ENCODE assay signal across 7 mouse cellular contexts in genomic region chr14:31207070-31207830, GRCm38 (mm10). TPM values are rescaled to one million over a fixed set of nuclear protein-coding genes. Genes with fewer than 3 reads are reported as not detected.
A peak's percentile ranks its signal among the peaks of the same experiment; 100 is the strongest.
DNase-seq lines count a peak whose midpoint lies in the region; ATAC-seq and TF ChIP-seq lines count a peak whose summit lies in the region.

No protein-coding gene starts in this region.

- peaks cover 29% of the 10 kb centered on the region for H3K79me2 ChIP-seq in CH12.LX (replicated peaks; ENCODE audit: control insufficient read depth, extremely low read depth, insufficient read depth, poor library complexity, severe bottlenecking)
- peaks cover 19% of the 10 kb centered on the region for H3K79me2 ChIP-seq in MEL (ENCODE audit: control insufficient read depth, insufficient read depth, low read length, poor library complexity)

- H3K27ac ChIP-seq in CH12.LX (ENCODE audit: insufficient read depth, low read depth) (no peak overlapping the region), MEL (ENCODE audit: control insufficient read depth, low read depth, low read length) (no peak overlapping the region)
- H3K27ac ChIP-seq in embryonic facial prominence, embryonic 13.5 days = 0 out of 2 replicates have a peak overlapping the region, but pooled peaks have one; percentile 91
- H3K27ac ChIP-seq in hindbrain, postnatal 0 days = peak overlapping the region; percentile 85

- ATAC-seq in embryonic facial prominence, embryonic 13.5 days (ENCODE audit: insufficient number of reproducible peaks, insufficient read depth, low FRiP score, low TSS enrichment, low read depth) = 0 out of 2 replicates have a peak, but pooled peaks have one; percentile 0
- peak; percentile 33 for ATAC-seq in hindbrain, postnatal 0 days
- ATAC-seq in megakaryocyte-erythroid progenitor cell, adult 5-6 weeks (replicated peaks; ENCODE audit: low FRiP score, low TSS enrichment, poor library complexity, severe bottlenecking) = peak; percentile 58

- TF ChIP-seq EP300 in CH12.LX (IDR thresholded peaks at IDR 0.05; ENCODE audit: low read length) (no peak), MEL (IDR thresholded peaks at IDR 0.05; ENCODE audit: low read depth in 1 of 2, low read length in 2 of 2) (no peak)

- H3K36me3 ChIP-seq in CH12.LX (replicated peaks in 1 of 2; ENCODE audit: control insufficient read depth in 1 of 2, insufficient read depth in 1 of 2, low read length in 1 of 2) (peaks cover 16 to 26% of the 10 kb centered on the region in 2 experiments), MEL (ENCODE audit: control insufficient read depth in 1 of 2, insufficient read depth in 2 of 2, low read length in 2 of 2) (peaks cover 3 to 14% of the 10 kb centered on the region in 2 experiments; a peak in 3 of 4 replicates)
- H3K36me3 ChIP-seq in embryonic facial prominence, embryonic 13.5 days = peaks cover 26% of the 10 kb centered on the region
- peaks cover 15% of the 10 kb centered on the region; the same call in 1 of the 2 replicates for H3K36me3 ChIP-seq in hindbrain, postnatal 0 days (ENCODE audit: insufficient read depth, low read length)

- H3K9me3 ChIP-seq in CH12.LX (replicated peaks; ENCODE audit: low read length) (no peaks in the 10 kb centered on the region), MEL (replicated peaks; ENCODE audit: insufficient read depth, low read length) (no peaks in the 10 kb centered on the region)
- no peaks in the 10 kb centered on the region for H3K9me3 ChIP-seq in embryonic facial prominence, embryonic 13.5 days
- H3K9me3 ChIP-seq in hindbrain, postnatal 0 days (ENCODE audit: low read length) = no peaks in the 10 kb centered on the region

- H3K4me1 ChIP-seq in CH12.LX (ENCODE audit: control insufficient read depth in 1 of 2, insufficient read depth in 2 of 2) (peaks cover 5 to 24% of the 10 kb centered on the region in 2 experiments; a peak in 3 of 4 replicates), MEL (ENCODE audit: control insufficient read depth in 1 of 2, insufficient read depth in 2 of 2, low read length in 2 of 2) (peaks cover 3 to 11% of the 10 kb centered on the region in 2 experiments; a peak in 3 of 4 replicates)
- peaks cover 25% of the 10 kb centered on the region for H3K4me1 ChIP-seq in embryonic facial prominence, embryonic 13.5 days
- H3K4me1 ChIP-seq in hindbrain, postnatal 0 days (ENCODE audit: insufficient read depth, low read length) = peaks cover 12% of the 10 kb centered on the region; the same call in 1 of the 2 replicates

- H3K4me2 ChIP-seq in CH12.LX (ENCODE audit: insufficient read depth, low read depth, poor library complexity, severe bottlenecking) = peak overlapping the region; percentile 57
- H3K4me2 ChIP-seq in embryonic facial prominence, embryonic 13.5 days = peak overlapping the region; percentile 89
- peak overlapping the region; percentile 89 for H3K4me2 ChIP-seq in hindbrain, postnatal 0 days (ENCODE audit: low read depth, low read length)

- TF ChIP-seq POLR2A in CH12.LX (IDR thresholded peaks at IDR 0.05; ENCODE audit: low read depth, low read length) (no peak), MEL (IDR thresholded peaks at IDR 0.05; ENCODE audit: control insufficient read depth in 1 of 2, insufficient read depth in 1 of 2, low read depth in 1 of 2, low read length in 2 of 2, poor library complexity in 1 of 2) (no peak)

- peaks cover 12% of the 10 kb centered on the region for H3K27me3 ChIP-seq in CH12.LX (replicated peaks)
- no peaks in the 10 kb centered on the region for H3K27me3 ChIP-seq in MEL (ENCODE audit: control insufficient read depth in 1 of 2, insufficient read depth in 2 of 2, low read length in 2 of 2)
- H3K27me3 ChIP-seq in embryonic facial prominence, embryonic 13.5 days = no peaks in the 10 kb centered on the region
- H3K27me3 ChIP-seq in hindbrain, postnatal 0 days (ENCODE audit: insufficient read depth, low read length) = no peaks in the 10 kb centered on the region

- H3K4me3 ChIP-seq in CH12.LX (replicated peaks in 1 of 3; ENCODE audit: low read depth in 2 of 3, low read length in 2 of 3, poor library complexity in 1 of 3) = peak overlapping the region; percentile 61 to 79 (median 63)
- H3K4me3 ChIP-seq in MEL (ENCODE audit: control insufficient read depth in 1 of 2, insufficient read depth in 1 of 2, low read depth in 2 of 2, low read length in 2 of 2) = peak overlapping the region; percentile 77 to 87
- peak overlapping the region; percentile 77 for H3K4me3 ChIP-seq in embryonic facial prominence, embryonic 13.5 days
- peak overlapping the region; percentile 54 for H3K4me3 ChIP-seq in hindbrain, postnatal 0 days (ENCODE audit: low read length)

- DNase-seq in CH12.LX (ENCODE audit: extremely low read depth) = no peak
- no peak for DNase-seq in MEL (ENCODE audit: low read depth, low spot score)
- no peak for DNase-seq in hindbrain, postnatal 0 days (ENCODE audit: low spot score)
- no peak for DNase-seq in embryo, embryonic 10.5 days (ENCODE audit: low spot score)
- no peak for DNase-seq in yolk sac, embryonic 10.5 days (ENCODE audit: low spot score)

- TF ChIP-seq RAD21 in CH12.LX (IDR thresholded peaks at IDR 0.05; ENCODE audit: low read depth, low read length) = no peak
- no peak for TF ChIP-seq RAD21 in MEL (IDR thresholded peaks at IDR 0.05; ENCODE audit: low read depth, low read length)

- H3K9ac ChIP-seq in CH12.LX (ENCODE audit: insufficient read depth, low read depth) (peak overlapping the region; percentile 29; the same call in 1 of the 2 replicates), MEL (ENCODE audit: control insufficient read depth, low read depth, low read length, poor library complexity, severe bottlenecking) (peak overlapping the region; percentile 77)
- peak overlapping the region; percentile 94 for H3K9ac ChIP-seq in embryonic facial prominence, embryonic 13.5 days
- peak overlapping the region; percentile 70 for H3K9ac ChIP-seq in hindbrain, postnatal 0 days (replicated peaks; ENCODE audit: low read length)

- 76% methylated on average over 13 of the region's 13 CpGs for WGBS in embryonic facial prominence, embryonic 13.5 days
- WGBS in hindbrain, postnatal 0 days = 76% methylated on average over 13 of the region's 13 CpGs

- in situ Hi-C loops in CH12.LX (cut with MboI; ENCODE audit: low pct_ligation_motif_present, low pct_unique_long_range_greater_than_20kb, low sequenced_read_pairs) = no loop called here

- no peak for TF ChIP-seq CTCF in CH12.LX (conservative IDR thresholded peaks at IDR 0.05 in 1 of 2, IDR thresholded peaks at IDR 0.05 in 1 of 2; ENCODE audit: low read depth in 2 of 2, low read length in 2 of 2)
- no peak for TF ChIP-seq CTCF in MEL (IDR thresholded peaks at IDR 0.05 in 2 of 3, conservative IDR thresholded peaks at IDR 0.05 in 1 of 3; ENCODE audit: control insufficient read depth in 1 of 3, insufficient read depth in 1 of 3, low read depth in 2 of 3, low read length in 3 of 3, poor library complexity in 1 of 3, severe bottlenecking in 1 of 3)
- no peak for TF ChIP-seq CTCF in hindbrain, postnatal 0 days (IDR thresholded peaks at IDR 0.05; ENCODE audit: low read depth)

- dilution Hi-C loops in CH12.LX (cut with MboI; ENCODE audit: extremely low pct_ligation_motif_present, extremely low pct_unique_long_range_greater_than_20kb, low sequenced_read_pairs) = no loop called here

RNA-seq across cellular contexts. Expression of gene Tnnc1, which starts 0.9 kb away (rescaled TPM):
- 0.25 and 0.29 TPM in 2 replicates for total RNA-seq in CH12.LX (2012; rRNA removed)
- 0.63 and 0.86 TPM in 2 replicates for total RNA-seq in CH12.LX (2014; rRNA removed)
- 0.66 and 1.0 TPM in 2 replicates for polyA plus RNA-seq in CH12.LX (2012; ENCODE audit: insufficient read length, low read depth)
- total RNA-seq in MEL (2012; rRNA removed) = not detected in 2 replicates
- polyA plus RNA-seq in MEL (2012; ENCODE audit: insufficient read depth in 1 of 2, insufficient read length in 2 of 2, low read depth in 1 of 2, low replicate concordance in 2 of 2, missing spikeins in 1 of 2) = under 1 TPM in 1 of 2 experiments, not detected in 1; 0.19 TPM
- 34.6 and 38.8 TPM in 2 replicates for polyA plus RNA-seq in embryonic facial prominence, embryonic 13.5 days (2015; fragmentation: Nextera tagmentation; extraction: Ambion mirVana)
- 0.68 and 1.6 TPM in 2 replicates for total RNA-seq in hindbrain, postnatal 0 days (2014; rRNA removed)
- 2.9 and 3.0 TPM in 2 replicates for polyA plus RNA-seq in hindbrain, postnatal 0 days (2015; fragmentation: Nextera tagmentation; extraction: Ambion mirVana)
- total RNA-seq in megakaryocyte-erythroid progenitor cell, adult 5-6 weeks (2014; fragmentation: Nextera tagmentation) = 1.8 TPM in 1 of 2 replicates, not detected in the other
- total RNA-seq in megakaryocyte-erythroid progenitor cell, adult 5-6 weeks (2017) = not detected in 2 replicates

RNA-seq across cellular contexts. Expression of gene Nisch, which starts 9.5 kb away (rescaled TPM):
- total RNA-seq in CH12.LX (2012; rRNA removed) (76.1 and 85.2 TPM in 2 replicates), CH12.LX (2014; rRNA removed) (43.1 and 46.3 TPM in 2 replicates), MEL (2012; rRNA removed) (49.1 and 53.0 TPM in 2 replicates)
- polyA plus RNA-seq in CH12.LX (2012; ENCODE audit: insufficient read length, low read depth) (149 and 180 TPM in 2 replicates), MEL (2012; ENCODE audit: insufficient read depth in 1 of 2, insufficient read length in 2 of 2, low read depth in 1 of 2, low replicate concordance in 2 of 2, missing spikeins in 1 of 2) (100 to 1,000 TPM in 1 of 2 experiments, not detected in 1; 154 TPM)
- polyA plus RNA-seq in embryonic facial prominence, embryonic 13.5 days (2015; fragmentation: Nextera tagmentation; extraction: Ambion mirVana) = 415 and 428 TPM in 2 replicates
- 281 and 419 TPM in 2 replicates for total RNA-seq in hindbrain, postnatal 0 days (2014; rRNA removed)
- 234 and 243 TPM in 2 replicates for polyA plus RNA-seq in hindbrain, postnatal 0 days (2015; fragmentation: Nextera tagmentation; extraction: Ambion mirVana)
- 144 and 164 TPM in 2 replicates for total RNA-seq in megakaryocyte-erythroid progenitor cell, adult 5-6 weeks (2014; fragmentation: Nextera tagmentation)
- total RNA-seq in megakaryocyte-erythroid progenitor cell, adult 5-6 weeks (2017) = 67.7 and 77.9 TPM in 2 replicates

RNA-seq across cellular contexts. Expression of gene Sema3g, which starts 10.4 kb away (rescaled TPM):
- 1.0 and 1.1 TPM in 2 replicates for total RNA-seq in CH12.LX (2012; rRNA removed)
- 0.36 and 0.47 TPM in 2 replicates for total RNA-seq in CH12.LX (2014; rRNA removed)
- polyA plus RNA-seq in CH12.LX (2012; ENCODE audit: insufficient read length, low read depth) = 0.93 and 0.94 TPM in 2 replicates
- total RNA-seq in MEL (2012; rRNA removed) = 0.03 and 0.04 TPM in 2 replicates
- under 1 TPM in 1 of 2 experiments, not detected in 1; 0.25 TPM for polyA plus RNA-seq in MEL (2012; ENCODE audit: insufficient read depth in 1 of 2, insufficient read length in 2 of 2, low read depth in 1 of 2, low replicate concordance in 2 of 2, missing spikeins in 1 of 2)
- polyA plus RNA-seq in embryonic facial prominence, embryonic 13.5 days (2015; fragmentation: Nextera tagmentation; extraction: Ambion mirVana) = 1.2 and 1.3 TPM in 2 replicates
- total RNA-seq in hindbrain, postnatal 0 days (2014; rRNA removed) = 2.9 and 4.9 TPM in 2 replicates
- 0.33 and 0.38 TPM in 2 replicates for polyA plus RNA-seq in hindbrain, postnatal 0 days (2015; fragmentation: Nextera tagmentation; extraction: Ambion mirVana)
- not detected in 2 replicates for total RNA-seq in megakaryocyte-erythroid progenitor cell, adult 5-6 weeks (2014; fragmentation: Nextera tagmentation)
- total RNA-seq in megakaryocyte-erythroid progenitor cell, adult 5-6 weeks (2017) = not detected in 2 replicates

RNA-seq across cellular contexts. Expression of gene Stab1, which starts 38.8 kb away (rescaled TPM):
- total RNA-seq in CH12.LX (2012; rRNA removed) (3.9 and 4.4 TPM in 2 replicates), CH12.LX (2014; rRNA removed) (4.6 and 5.8 TPM in 2 replicates), MEL (2012; rRNA removed) (0.15 TPM in 1 of 2 replicates, not detected in the other)
- polyA plus RNA-seq in CH12.LX (2012; ENCODE audit: insufficient read length, low read depth) (11.2 TPM in 2 replicates), MEL (2012; ENCODE audit: insufficient read depth in 1 of 2, insufficient read length in 2 of 2, low read depth in 1 of 2, low replicate concordance in 2 of 2, missing spikeins in 1 of 2) (under 1 TPM in 1 of 2 experiments, not detected in 1; 0.40 TPM)
- polyA plus RNA-seq in embryonic facial prominence, embryonic 13.5 days (2015; fragmentation: Nextera tagmentation; extraction: Ambion mirVana) = 27.5 and 34.5 TPM in 2 replicates
- total RNA-seq in hindbrain, postnatal 0 days (2014; rRNA removed) = 31.2 and 35.4 TPM in 2 replicates
- polyA plus RNA-seq in hindbrain, postnatal 0 days (2015; fragmentation: Nextera tagmentation; extraction: Ambion mirVana) = 10.5 and 11.5 TPM in 2 replicates
- 0.20 and 0.37 TPM in 2 replicates for total RNA-seq in megakaryocyte-erythroid progenitor cell, adult 5-6 weeks (2014; fragmentation: Nextera tagmentation)
- total RNA-seq in megakaryocyte-erythroid progenitor cell, adult 5-6 weeks (2017) = not detected in 2 replicates

RNA-seq across cellular contexts. Expression of gene Phf7, which starts 43.9 kb away (rescaled TPM):
- 11.1 and 13.9 TPM in 2 replicates for total RNA-seq in CH12.LX (2012; rRNA removed)
- total RNA-seq in CH12.LX (2014; rRNA removed) = 13.5 and 14.3 TPM in 2 replicates
- 10.0 and 12.5 TPM in 2 replicates for polyA plus RNA-seq in CH12.LX (2012; ENCODE audit: insufficient read length, low read depth)
- total RNA-seq in MEL (2012; rRNA removed) = 6.0 and 6.7 TPM in 2 replicates
- polyA plus RNA-seq in MEL (2012; ENCODE audit: insufficient read depth in 1 of 2, insufficient read length in 2 of 2, low read depth in 1 of 2, low replicate concordance in 2 of 2, missing spikeins in 1 of 2) = 1 to 10 TPM in 1 of 2 experiments, not detected in 1; 7.6 TPM
- polyA plus RNA-seq in embryonic facial prominence, embryonic 13.5 days (2015; fragmentation: Nextera tagmentation; extraction: Ambion mirVana) = 12.4 and 14.3 TPM in 2 replicates
- 4.1 and 5.3 TPM in 2 replicates for total RNA-seq in hindbrain, postnatal 0 days (2014; rRNA removed)
- 8.8 and 11.0 TPM in 2 replicates for polyA plus RNA-seq in hindbrain, postnatal 0 days (2015; fragmentation: Nextera tagmentation; extraction: Ambion mirVana)
- 10.2 and 23.0 TPM in 2 replicates for total RNA-seq in megakaryocyte-erythroid progenitor cell, adult 5-6 weeks (2014; fragmentation: Nextera tagmentation)
- total RNA-seq in megakaryocyte-erythroid progenitor cell, adult 5-6 weeks (2017) = 9.8 and 15.7 TPM in 2 replicates

Comparison
In these comparisons a context has a peak if more than half of its experiments do, and no peak if none do; other contexts are left out.
1. H3K27ac ChIP-seq: peak in embryonic facial prominence, embryonic 13.5 days (single experiment) and hindbrain, postnatal 0 days (single experiment); none in CH12.LX (single experiment) and MEL (single experiment).
2. H3K9ac ChIP-seq: peak in every context shown above with its lines; median percentile 94 in embryonic facial prominence, embryonic 13.5 days; 77 in MEL; 70 in hindbrain, postnatal 0 days; 29 in CH12.LX.
3. ATAC-seq: peak in every context shown above with its lines; median percentile 58 in megakaryocyte-erythroid progenitor cell, adult 5-6 weeks; 33 in hindbrain, postnatal 0 days; 0 in embryonic facial prominence, embryonic 13.5 days.
4. Of the 35 proteins assayed by ChIP-seq in both MEL and CH12.LX: peak only in MEL: TBP; only in CH12.LX: none; in both: none; in neither: 34.
5. Peak in every context shown above with its lines, with median percentiles within 50 percentile points of each other: H3K4me2 ChIP-seq and H3K4me3 ChIP-seq.